Mouse (Mus musculus): Measurements from ENCODE around the gene Gm45753. TPM values are rescaled to one million over a fixed set of nuclear protein-coding genes. Genes with fewer than 3 reads are reported as not detected.
A peak's percentile ranks its signal among the peaks of the same experiment; 100 is the strongest.

The Gm45753 gene
- total RNA-seq, 2 experiments from 2014 or later = not detected

GRCm38 (mm10) chr8:45281630-45282029 is 26.6 kb downstream of the Gm45753 start:
- no peak for ATAC-seq (replicated peaks; ENCODE audit: poor library complexity, severe bottlenecking)

DNA sequence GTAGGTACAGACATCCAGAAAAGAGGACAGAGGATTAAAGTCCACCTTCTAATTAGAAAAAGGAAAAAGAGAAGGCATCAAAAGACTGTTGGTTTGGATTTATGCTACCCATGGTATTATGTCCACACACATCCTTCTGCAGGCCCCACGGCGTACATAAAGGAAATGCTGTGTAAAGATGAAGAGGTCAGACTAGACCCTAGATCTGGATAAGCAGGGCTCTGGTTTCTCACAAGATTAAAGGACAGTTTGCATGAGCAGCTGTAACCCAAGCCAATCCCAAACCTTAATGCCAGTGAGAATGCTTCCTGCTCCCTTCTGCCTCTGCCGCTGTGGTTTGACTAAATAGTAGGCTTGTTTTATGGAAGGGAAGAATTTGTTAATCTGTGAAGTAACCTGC is 30.8 kb downstream of the Gm45753 start:
- no peak for ATAC-seq (replicated peaks; ENCODE audit: poor library complexity, severe bottlenecking)

GRCm38 (mm10) chr8:45274317-45274716 is 33.9 kb downstream of the Gm45753 start:
- no peak for ATAC-seq (replicated peaks; ENCODE audit: poor library complexity, severe bottlenecking)

DNA sequence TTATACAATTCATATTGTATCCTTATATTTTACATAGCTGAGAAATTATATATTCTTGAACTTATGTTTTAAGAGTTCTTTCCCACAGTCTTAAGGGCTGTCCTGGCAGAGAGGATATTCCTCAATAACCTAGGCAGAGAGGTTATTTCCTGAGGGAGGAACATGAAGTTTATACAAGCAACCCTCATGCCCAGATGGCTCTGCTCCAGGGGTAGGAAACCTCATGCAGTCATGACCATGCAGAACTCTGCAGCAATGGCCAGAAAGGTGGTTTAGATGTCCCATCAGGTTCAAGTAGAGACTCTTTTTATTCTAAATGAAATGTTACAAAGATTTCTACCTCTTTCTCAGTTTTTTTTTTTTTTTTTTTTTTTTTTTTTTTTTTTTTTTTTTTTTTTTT is 39.2 kb downstream of the Gm45753 start:
- ATAC-seq (replicated peaks; ENCODE audit: poor library complexity, severe bottlenecking) = no peak

DNA sequence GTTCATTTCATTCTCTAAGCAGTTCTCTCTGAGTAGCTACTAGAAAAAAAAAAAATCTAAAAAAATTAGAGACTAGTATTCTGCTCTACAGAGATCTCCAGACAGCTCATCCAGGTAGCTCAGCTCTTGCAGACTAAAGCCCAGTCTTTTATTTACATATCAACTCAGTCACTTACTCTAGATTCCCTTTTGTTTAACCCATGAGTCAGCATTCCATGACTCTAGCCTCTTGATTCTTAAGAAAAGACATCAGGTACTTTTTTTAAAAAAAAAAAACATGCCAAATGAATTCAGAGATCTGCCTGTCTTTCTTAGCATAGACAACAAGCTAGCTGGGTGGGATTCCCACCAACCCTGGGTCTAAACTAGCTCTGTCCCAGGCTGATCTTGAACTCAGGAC is 39.8 kb downstream of the Gm45753 start:
- no peak for ATAC-seq (replicated peaks; ENCODE audit: poor library complexity, severe bottlenecking)

DNA sequence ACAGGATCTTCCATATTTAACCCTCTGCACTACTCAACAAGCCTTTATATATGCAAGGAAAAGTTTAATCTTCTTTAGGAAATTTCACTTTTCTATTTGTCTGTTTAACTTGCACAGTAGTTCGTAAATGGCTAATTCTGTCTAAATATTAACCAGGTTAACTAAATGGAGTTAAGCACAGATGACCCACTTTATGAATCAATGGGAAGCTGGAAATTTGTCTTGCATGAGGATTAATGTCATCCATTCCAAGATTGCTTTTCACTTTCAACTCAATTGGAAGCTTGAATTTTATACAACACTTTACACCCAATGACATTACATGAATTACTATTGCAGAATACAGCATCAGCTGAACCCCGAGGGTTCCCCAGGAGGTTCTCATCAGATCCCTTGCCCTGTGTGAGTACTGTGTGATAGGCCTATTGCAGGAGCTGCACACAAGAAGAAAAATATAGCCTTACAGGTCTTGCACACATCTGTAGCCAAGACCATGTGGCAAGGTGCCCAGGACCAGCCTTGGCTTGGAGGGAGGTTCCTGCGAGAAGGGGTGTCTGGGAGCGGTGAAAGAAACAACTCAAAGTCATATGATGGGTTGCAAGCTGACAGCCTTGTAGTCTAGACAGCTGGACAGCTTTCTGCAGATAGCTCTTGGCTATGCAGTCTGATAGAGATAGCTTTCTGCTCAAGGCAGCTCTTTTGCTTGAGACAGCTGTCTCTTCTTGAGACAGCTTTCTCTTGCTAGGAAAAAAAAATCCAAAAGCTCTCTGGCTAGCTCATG is 40.5 kb downstream of the Gm45753 start:
- ATAC-seq (replicated peaks; ENCODE audit: poor library complexity, severe bottlenecking) = no peak

GRCm38 (mm10) chr8:45266993-45267392 is 41.3 kb downstream of the Gm45753 start:
- no peak for ATAC-seq (replicated peaks; ENCODE audit: poor library complexity, severe bottlenecking)

- no peak for ATAC-seq (replicated peaks; ENCODE audit: poor library complexity, severe bottlenecking)
Measured at GRCm38 (mm10) chr8:45264918-45265317, 43.3 kb downstream of the Gm45753 start.

GRCm38 (mm10) chr8:45262851-45263250 is 45.4 kb downstream of the Gm45753 start:
- ATAC-seq (replicated peaks; ENCODE audit: poor library complexity, severe bottlenecking) = no peak

- no peak for ATAC-seq (replicated peaks; ENCODE audit: poor library complexity, severe bottlenecking)
Measured at GRCm38 (mm10) chr8:45261920-45262319, 46.3 kb downstream of the Gm45753 start, which contains the start of gene F11. F11 (minus strand) TSS chr8:45262031.

GRCm38 (mm10) chr8:45258421-45258820 is 49.8 kb downstream of the Gm45753 start:
- ATAC-seq (replicated peaks; ENCODE audit: poor library complexity, severe bottlenecking) = no peak

DNA sequence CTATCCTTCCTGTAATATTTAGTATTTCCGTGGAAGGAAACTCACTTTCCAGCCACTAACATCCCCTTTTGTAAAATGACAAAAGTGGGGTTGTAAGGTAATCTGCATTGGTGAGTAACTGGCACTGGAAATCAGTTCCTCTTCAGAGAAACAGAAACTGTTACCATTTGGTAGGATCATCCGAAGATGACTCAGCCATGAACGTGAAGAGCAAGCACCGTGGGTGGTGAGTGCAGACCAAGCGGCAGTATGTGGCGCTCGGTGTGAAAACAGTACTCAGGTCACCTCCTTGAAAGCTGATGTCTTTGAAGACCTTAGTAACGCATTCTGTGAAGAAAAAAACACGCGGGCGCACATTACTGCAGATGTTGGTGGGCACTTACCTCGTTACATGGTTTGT is 53.2 kb downstream of the Gm45753 start:
- ATAC-seq (replicated peaks; ENCODE audit: poor library complexity, severe bottlenecking) = no peak

- ATAC-seq (replicated peaks; ENCODE audit: poor library complexity, severe bottlenecking) = no peak
Measured at GRCm38 (mm10) chr8:45254194-45254842, 53.9 kb downstream of the Gm45753 start.

GRCm38 (mm10) chr8:45253586-45253985 is 54.7 kb downstream of the Gm45753 start:
- ATAC-seq (replicated peaks; ENCODE audit: poor library complexity, severe bottlenecking) = no peak

GRCm38 (mm10) chr8:45253111-45253510 is 55.2 kb downstream of the Gm45753 start:
- no peak for ATAC-seq (replicated peaks; ENCODE audit: poor library complexity, severe bottlenecking)

GRCm38 (mm10) chr8:45246307-45246706 is 62.0 kb downstream of the Gm45753 start:
- no peak for ATAC-seq (replicated peaks; ENCODE audit: poor library complexity, severe bottlenecking)

GRCm38 (mm10) chr8:45239363-45239762 is 68.9 kb downstream of the Gm45753 start:
- ATAC-seq (replicated peaks; ENCODE audit: poor library complexity, severe bottlenecking) = no peak

GRCm38 (mm10) chr8:45238282-45238681 is 70.0 kb downstream of the Gm45753 start:
- ATAC-seq (replicated peaks; ENCODE audit: poor library complexity, severe bottlenecking) = no peak

- peak; percentile 37; the same call in 1 of the 2 replicates for ATAC-seq (replicated peaks; ENCODE audit: poor library complexity, severe bottlenecking)
Measured at GRCm38 (mm10) chr8:45236164-45236912, 71.9 kb downstream of the Gm45753 start.

DNA sequence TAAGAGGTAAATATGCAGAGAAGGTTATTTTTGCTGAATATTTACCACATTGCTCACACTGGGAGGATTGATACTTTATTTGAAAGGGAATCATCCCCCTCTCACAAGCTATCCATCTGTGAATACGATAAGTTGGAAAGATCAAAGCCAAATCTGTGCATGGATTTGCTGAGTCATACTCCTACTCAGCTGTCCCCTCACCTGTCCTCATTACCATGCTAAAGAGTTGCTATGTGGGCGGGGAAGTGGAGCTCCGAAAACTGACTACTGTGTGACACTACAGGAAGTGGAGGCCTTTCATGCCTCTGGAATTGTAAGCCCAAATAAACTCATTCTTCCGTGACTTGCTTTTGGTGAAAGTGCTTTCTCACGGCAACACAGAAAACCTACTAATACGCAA is 73.0 kb downstream of the Gm45753 start:
- ATAC-seq (replicated peaks; ENCODE audit: poor library complexity, severe bottlenecking) = no peak

DNA sequence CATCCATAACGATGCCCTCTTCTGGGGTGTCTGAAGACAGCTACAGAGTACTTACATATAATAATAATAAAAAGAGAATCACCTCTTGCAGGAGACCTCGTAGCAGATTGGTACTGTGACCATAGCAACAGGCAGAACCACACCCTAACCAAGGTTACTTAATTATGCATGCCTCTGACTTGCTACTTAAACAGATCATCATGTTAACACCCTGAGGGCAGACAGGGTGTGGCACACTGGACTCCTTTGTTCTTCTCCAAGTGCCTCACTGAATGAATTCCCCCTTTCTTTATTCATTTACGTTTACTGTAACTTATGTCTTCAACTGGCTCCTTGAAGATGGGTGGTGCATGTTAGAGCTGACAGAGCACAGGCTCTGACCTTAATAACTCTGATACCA is 75.0 kb downstream of the Gm45753 start:
- ATAC-seq (replicated peaks; ENCODE audit: poor library complexity, severe bottlenecking) = no peak
